Mouse (Mus musculus) liver, adult 2 months (tissue): Measurements from ENCODE around the gene Sox30. TPM values are rescaled to one million over a fixed set of nuclear protein-coding genes. Genes with fewer than 3 reads are reported as not detected.

ENCODE experiments used
- DNase-seq: peaks from one replicate; pipeline ENCODE4 v3.0.0-alpha.2; 2011; ENCODE audit warnings: low read depth, low spot score; ENCODE audit errors: extremely low read depth
- H3K27ac ChIP-seq: fragments of 200-500 bp; replicated peaks from 2 replicates; pipeline ENCODE4 v1.5.1; 2012; ENCODE audit warnings: low read depth, mild to moderate bottlenecking, control low read depth, inconsistent platforms, low read length; ENCODE audit not compliant: insufficient read depth
- H3K27me3 ChIP-seq: fragments of 200-500 bp; 2 replicates; pipeline ENCODE4 v1.6.1; 2012; ENCODE audit warnings: mild to moderate bottlenecking, moderate library complexity, low read length, inconsistent platforms; ENCODE audit not compliant: control insufficient read depth, insufficient read depth
- H3K36me3 ChIP-seq: fragments of 200-500 bp; 2 replicates; pipeline ENCODE4 v1.6.1; 2012; ENCODE audit warnings: low read length, inconsistent platforms; ENCODE audit not compliant: control insufficient read depth, insufficient read depth
- H3K4me1 ChIP-seq: fragments of 200-500 bp; 2 replicates; pipeline ENCODE4 v1.6.1; 2011; ENCODE audit warnings: low read length; ENCODE audit not compliant: control insufficient read depth, insufficient read depth
- H3K4me3 ChIP-seq: fragments of 200-500 bp; 2 replicates; pipeline ENCODE4 v1.5.1; 2011; ENCODE audit warnings: low read depth, mild to moderate bottlenecking, control low read depth, low read length, moderate library complexity; ENCODE audit not compliant: insufficient read depth
- H3K79me2 ChIP-seq: fragments of 200-500 bp; 2 replicates; pipeline ENCODE4 v1.6.1; 2012; ENCODE audit warnings: inconsistent platforms, mild to moderate bottlenecking, low read length, moderate library complexity; ENCODE audit not compliant: control insufficient read depth, insufficient read depth
- H3K9ac ChIP-seq: fragments of 200-500 bp; 2 replicates; pipeline ENCODE4 v1.6.1; 2012; ENCODE audit warnings: low read depth, mild to moderate bottlenecking, control low read depth, inconsistent platforms, low read length
- CTCF ChIP-seq: fragments of 200-500 bp; IDR thresholded peaks from 2 replicates; pipeline ENCODE4 v1.5.1; 2011; ENCODE audit warnings: low read depth, low read length, control low read depth
- POLR2A ChIP-seq: fragments of 200-500 bp; IDR thresholded peaks from 2 replicates; pipeline ENCODE4 v1.6.1; 2011; ENCODE audit warnings: low read length, control low read depth; ENCODE audit not compliant: insufficient read depth; ENCODE audit errors: extremely low read depth
- WGBS: fragments of 180-500 bp; shearing (Covaris S2); methylation state at CpG from one replicate; pipeline ENCODE4 v1.1.7; 2018; 5-methylcytosine and 5-hydroxymethylcytosine counted together
- polyA plus RNA-seq: library from polyadenylated mRNA; depleted of rRNA; stranded (reverse); fragments of >200 nt; gene quantifications from 2 replicates; pipeline ENCODE4 v1.2.3, GENCODE M21; 2012
- total RNA-seq: library from RNA; depleted of rRNA; stranded (reverse); fragments of >200 nt; gene quantifications from 2 replicates; pipeline ENCODE4 v1.2.3, GENCODE M21; 2014

Gene Sox30
- total and polyA plus RNA-seq, 2 experiments = under 0.01 TPM; not detected in 1

- H3K4me1 ChIP-seq = peaks cover 3% of the 10 kb centered on the region; the same call in 1 of the 2 replicates
- H3K9ac ChIP-seq = peak overlapping the region; percentile 54; the same call in 1 of the 2 replicates
Observed at GRCm38 (mm10) chr11:46054911-46055895, 75.1 kb downstream of the Sox30 start.

GRCm38 (mm10) chr11:46055896-46056769 lies 76.0 kb downstream of the Sox30 start, which contains the start of gene Adam19:
Gene Adam19 (plus strand): TSS chr11:46055992.
- TF ChIP-seq POLR2A (no peak), CTCF (no peak)
- Histone ChIP-seq H3K27me3 (peaks cover 11% of the 10 kb centered on the region), H3K27ac (no peak within 1 kb of the TSS), H3K9ac (peak within 1 kb of the TSS; percentile 54), H3K4me1 (peaks cover 3% of the 10 kb centered on the region; the same call in 1 of the 2 replicates), H3K79me2 (no peaks in the 10 kb centered on the region), H3K36me3 (no peaks in the 10 kb centered on the region), H3K4me3 (peak within 1 kb of the TSS; percentile 61)
- DNase-seq = no peak
- WGBS = 5% methylated on average over 51 of the region's 51 CpGs

More at GRCm38 (mm10) chr11:46054911-46055895, 75.1 kb downstream of the Sox30 start:
- Histone ChIP-seq H3K27me3 (peaks cover 11% of the 10 kb centered on the region), H3K4me3 (peak overlapping the region; percentile 61; the same call in 1 of the 2 replicates), H3K79me2 (no peaks in the 10 kb centered on the region), H3K27ac (no peak overlapping the region), H3K36me3 (no peaks in the 10 kb centered on the region)
- TF ChIP-seq CTCF (no peak), POLR2A (no peak)
- DNase-seq = no peak
- 31% methylated on average over 13 of the region's 13 CpGs for WGBS

GRCm38 (mm10) chr11:46056770-46057411 lies 76.8 kb downstream of the Sox30 start:
- H3K27me3 ChIP-seq = peaks cover 11% of the 10 kb centered on the region
- TF ChIP-seq POLR2A (no peak), CTCF (no peak)
- H3K79me2 ChIP-seq = no peaks in the 10 kb centered on the region
- 10% methylated on average over 25 of the region's 25 CpGs for WGBS
- no peak for DNase-seq
- H3K27ac ChIP-seq = peak overlapping the region; percentile 2; the same call in 1 of the 2 replicates
- H3K9ac ChIP-seq = peak overlapping the region; percentile 31; the same call in 1 of the 2 replicates
- H3K36me3 ChIP-seq = no peaks in the 10 kb centered on the region
- peaks cover 3% of the 10 kb centered on the region; the same call in 1 of the 2 replicates for H3K4me1 ChIP-seq
- peak overlapping the region; percentile 61 for H3K4me3 ChIP-seq

GRCm38 (mm10) chr11:46058011-46058410 lies 77.9 kb downstream of the Sox30 start:
- Histone ChIP-seq H3K79me2 (no peaks in the 10 kb centered on the region), H3K4me1 (peaks cover 5% of the 10 kb centered on the region), H3K27ac (no peak overlapping the region), H3K4me3 (no peak overlapping the region), H3K9ac (no peak overlapping the region), H3K27me3 (peaks cover 11% of the 10 kb centered on the region), H3K36me3 (no peaks in the 10 kb centered on the region)
- WGBS = 12% methylated on average over 9 of the region's 9 CpGs
- no peak for TF ChIP-seq CTCF
- TF ChIP-seq POLR2A = no peak
- no peak for DNase-seq

- TF ChIP-seq POLR2A (no peak), CTCF (no peak)
- H3K27ac ChIP-seq = no peak overlapping the region
- H3K27me3 ChIP-seq = peaks cover 11% of the 10 kb centered on the region
- H3K36me3 ChIP-seq = no peaks in the 10 kb centered on the region
- DNase-seq = no peak
- H3K4me1 ChIP-seq = peaks cover 5% of the 10 kb centered on the region
- H3K4me3 ChIP-seq = no peak overlapping the region
- no peak overlapping the region for H3K9ac ChIP-seq
- H3K79me2 ChIP-seq = no peaks in the 10 kb centered on the region
- 85% methylated on average over 4 of the region's 4 CpGs for WGBS
Observed at GRCm38 (mm10) chr11:46058916-46059315, 78.8 kb downstream of the Sox30 start.
